Mouse (Mus musculus): ENCODE measurements at regions not wholly inside any gene's neighbourhood (a gene's known extent, or its start where the extent isn't known, plus 50 kb on each side); places are given as distances from the start of the nearest gene placed in this dataset.

GRCm38 (mm10) chr17:3248875-3249274 is 77.5 kb upstream of the Tiam2 start:
- no peak for DNase-seq

- DNase-seq: no peak
These were observed 77.1 kb upstream of the Tiam2 start for GRCm38 (mm10) chr17:3249320-3249719.

DNA sequence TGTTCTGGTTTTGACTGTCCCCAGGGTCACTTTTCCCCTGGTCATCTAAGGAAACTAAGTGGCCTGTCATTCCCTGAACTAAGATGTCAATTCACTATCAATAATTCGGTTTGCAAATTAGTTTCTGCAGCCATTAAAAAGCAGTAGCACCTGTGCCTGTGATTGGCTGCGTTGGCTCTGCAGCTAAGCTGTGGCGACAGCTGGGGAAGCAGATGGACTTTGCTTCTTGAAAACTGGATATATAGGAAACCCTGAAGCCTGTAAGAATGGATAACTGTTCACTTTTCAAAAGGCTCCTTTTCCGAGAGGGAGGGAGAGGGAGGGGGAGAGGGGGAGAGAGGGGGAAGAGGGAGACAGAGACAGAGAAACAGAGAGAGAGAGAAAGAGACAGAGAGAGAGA is 75.2 kb upstream of the Tiam2 start:
- no peak for DNase-seq

- no peak for DNase-seq
These were observed 74.4 kb upstream of the Tiam2 start for GRCm38 (mm10) chr17:3251966-3252365.

DNA sequence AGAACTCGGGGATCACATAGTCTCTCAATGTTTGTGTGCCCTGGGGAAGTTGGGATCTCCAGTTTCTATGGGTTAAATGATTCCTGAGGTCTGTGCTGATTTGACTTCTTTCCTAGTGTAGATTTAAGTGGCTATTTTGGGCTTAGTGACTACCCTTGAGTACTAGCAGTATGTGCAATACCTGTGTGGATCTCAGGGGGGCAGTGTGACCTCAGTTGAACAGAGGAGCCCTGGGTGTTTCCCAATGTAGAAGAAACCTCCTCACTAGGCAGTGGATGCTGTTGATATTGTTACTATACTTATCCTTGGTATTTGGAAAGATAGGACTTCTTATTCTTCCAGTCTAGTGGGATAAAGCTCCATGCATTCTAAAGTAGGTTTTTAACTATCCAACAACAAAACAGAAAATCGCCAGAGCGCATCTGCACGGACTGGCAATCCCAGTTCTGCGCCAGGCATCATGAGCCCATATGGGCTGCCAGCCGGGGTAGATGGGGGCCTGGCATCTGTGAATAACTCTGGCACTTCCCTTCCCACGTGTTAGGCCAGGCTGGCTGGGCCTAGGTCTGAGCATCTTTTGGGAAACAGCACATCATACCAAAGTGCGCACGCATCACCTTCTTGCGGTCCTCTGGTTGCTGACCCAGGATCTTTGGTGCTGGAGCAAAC is 72.7 kb upstream of the Tiam2 start:
- DNase-seq: peak in 1 of 2 experiments; percentile 42

DNA sequence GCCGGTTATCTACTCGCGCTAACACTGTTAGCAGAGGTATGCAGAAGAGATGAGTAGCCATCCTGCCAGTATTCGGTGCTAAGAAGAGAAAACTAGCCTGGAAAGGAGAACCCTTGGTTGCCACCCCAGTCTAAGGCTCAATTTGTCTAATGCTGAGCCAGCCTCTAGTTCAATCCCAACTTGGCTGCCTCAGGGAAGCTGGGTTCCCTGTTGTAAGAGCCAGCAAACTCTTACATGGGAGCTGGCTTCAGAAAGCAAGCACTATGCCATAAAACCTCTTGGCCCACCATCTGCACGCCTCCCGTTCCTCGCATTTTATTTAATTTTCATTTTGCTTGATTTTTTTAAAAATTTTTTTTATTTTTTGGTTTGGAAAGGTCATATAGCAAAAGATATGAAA is 69.6 kb upstream of the Tiam2 start:
- DNase-seq: no peak

- no peak for DNase-seq
These were observed 67.4 kb upstream of the Tiam2 start for GRCm38 (mm10) chr17:3258811-3259510.

- DNase-seq: no peak
These were observed 65.6 kb upstream of the Tiam2 start for GRCm38 (mm10) chr17:3260796-3261195.

- DNase-seq: peak; percentile 77 to 83
These were observed 53.0 kb upstream of the Tiam2 start for GRCm38 (mm10) chr17:3273108-3274091.

- DNase-seq: no peak
These were observed 51.7 kb upstream of the Tiam2 start for GRCm38 (mm10) chr17:3274449-3275285.
